Mouse (Mus musculus): ENCODE measurements around the gene Sf3a3.
A peak's percentile ranks its signal among the peaks of the same experiment; 100 is the strongest.
"Not testable (repeated sequence)": the region's sequence is repeated elsewhere in the genome, so short reads cannot be mapped to it uniquely, and the experiment has no call there.

Gene Sf3a3

DNA sequence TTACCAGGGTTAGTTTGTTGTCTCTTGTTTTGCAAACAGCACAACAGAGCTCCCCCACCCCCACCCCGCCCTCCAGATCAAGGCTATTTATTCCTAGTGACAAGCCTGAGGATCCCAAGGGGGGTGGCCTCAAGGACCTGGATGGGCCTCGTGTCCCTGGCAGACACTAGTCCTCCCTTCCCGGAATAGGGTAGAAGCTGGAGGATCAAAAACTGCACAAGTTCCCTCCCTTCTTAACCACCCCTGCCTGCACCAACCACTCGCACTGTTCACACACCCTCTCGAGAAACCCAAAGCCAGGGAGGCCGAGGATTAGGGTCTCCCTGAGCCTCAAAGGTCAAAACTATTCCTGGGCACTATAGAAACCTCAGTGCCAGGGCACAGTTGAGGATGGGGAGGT lies 14.8 kb upstream of the Sf3a3 start:
- DNase-seq (ENCODE audit: low read depth, low spot score): no peak

DNA sequence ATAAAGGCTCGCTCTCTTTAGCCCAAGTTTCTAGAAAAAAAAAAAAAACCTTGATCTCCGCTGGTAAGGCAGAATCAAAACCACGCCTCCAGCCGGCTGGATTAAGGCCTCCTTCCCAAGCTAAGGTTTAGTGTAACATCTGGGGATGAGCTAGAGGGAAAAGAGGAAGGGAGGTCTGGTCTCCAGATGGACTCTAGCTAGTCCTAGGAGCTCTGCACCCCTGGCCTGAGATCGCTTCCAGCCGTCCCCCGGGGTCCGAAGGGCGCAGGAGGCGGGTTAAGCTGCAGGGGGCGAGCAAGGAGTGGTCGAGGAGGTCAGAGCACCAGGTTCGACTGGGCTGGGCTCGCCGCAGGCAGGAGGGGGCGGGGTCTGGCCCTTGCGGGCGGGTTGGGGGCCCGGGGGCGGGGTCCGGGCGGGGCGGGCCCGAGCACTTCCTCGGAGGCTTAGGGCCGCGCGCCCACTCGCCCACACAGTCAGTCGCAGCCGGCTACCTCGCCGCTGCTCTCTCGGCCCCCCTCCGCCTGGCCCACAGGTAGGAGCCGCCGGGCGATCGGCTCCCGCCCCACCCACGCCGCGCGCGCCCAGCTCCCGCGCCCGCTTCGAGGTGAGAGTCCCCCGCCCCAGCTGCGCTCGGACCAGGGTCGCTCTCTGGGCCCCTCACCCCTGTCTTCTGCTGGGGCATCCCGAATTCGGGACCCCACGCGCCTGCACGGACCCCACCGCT lies 14.2 kb upstream of the Sf3a3 start, which contains the start of gene Fhl3:
Fhl3 (plus strand) TSS at position 454 of the 724 bp plus-strand sequence.
- no peak for DNase-seq (ENCODE audit: low read depth, low spot score)

DNA sequence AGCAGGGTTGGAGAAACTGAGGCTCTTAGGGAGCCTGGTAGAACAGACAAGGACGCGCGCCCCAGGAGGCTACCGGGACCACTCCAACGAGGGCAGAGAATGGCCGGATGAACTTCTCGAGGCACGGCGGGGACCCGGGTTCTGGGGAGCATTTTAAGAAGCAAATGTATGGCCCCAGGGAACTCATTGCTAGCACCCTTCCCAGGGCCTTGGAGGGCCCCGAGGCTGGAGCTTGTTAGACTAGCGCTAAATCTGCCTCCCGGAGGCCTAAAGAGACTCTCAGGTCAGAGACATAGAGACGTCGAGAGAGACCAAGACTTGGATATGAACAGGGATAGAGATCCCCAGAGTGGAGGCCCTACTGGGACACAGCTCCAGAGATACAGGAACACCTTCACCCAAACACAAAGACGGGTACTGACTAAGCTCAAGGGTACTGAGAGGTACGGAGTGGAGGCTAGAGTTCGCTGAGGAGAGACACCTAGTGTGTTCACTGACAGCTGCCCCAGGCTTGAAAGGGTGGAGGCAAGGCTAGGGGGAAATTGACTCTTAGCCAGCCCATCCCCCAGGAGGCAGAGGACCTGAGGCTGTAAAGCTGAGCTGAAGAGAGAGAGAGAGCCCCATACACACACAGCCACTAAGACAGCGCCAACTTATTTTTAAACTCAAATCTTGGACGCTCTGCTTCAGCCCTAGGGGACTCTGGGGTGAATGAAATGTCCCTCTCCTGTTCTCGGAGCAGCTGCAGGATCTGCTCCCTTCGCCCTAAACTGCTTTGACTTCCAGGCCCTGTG lies 13.3 kb upstream of the Sf3a3 start:
- DNase-seq (ENCODE audit: low read depth, low spot score): no peak

DNA sequence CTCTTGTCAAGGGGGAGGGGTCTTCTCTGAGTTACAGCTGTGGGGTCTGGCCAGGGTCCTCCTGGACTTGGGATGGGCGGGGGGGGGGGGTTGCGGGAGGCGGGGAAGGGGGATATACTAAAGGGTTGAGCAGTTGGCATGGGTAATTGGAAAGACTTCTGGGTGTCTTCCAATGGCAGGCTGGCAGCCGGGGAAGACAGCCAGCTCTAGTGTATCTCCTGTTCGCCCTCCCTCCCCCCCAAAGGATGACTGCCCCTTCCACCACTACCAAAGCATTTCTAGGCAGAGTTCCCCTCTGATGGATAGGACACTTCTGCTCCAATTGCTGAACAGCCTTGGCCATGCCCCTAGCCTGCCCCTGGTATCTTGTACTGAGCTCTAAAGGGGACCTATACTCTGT lies 12.7 kb upstream of the Sf3a3 start:
- no peak for DNase-seq (ENCODE audit: low read depth, low spot score)

DNA sequence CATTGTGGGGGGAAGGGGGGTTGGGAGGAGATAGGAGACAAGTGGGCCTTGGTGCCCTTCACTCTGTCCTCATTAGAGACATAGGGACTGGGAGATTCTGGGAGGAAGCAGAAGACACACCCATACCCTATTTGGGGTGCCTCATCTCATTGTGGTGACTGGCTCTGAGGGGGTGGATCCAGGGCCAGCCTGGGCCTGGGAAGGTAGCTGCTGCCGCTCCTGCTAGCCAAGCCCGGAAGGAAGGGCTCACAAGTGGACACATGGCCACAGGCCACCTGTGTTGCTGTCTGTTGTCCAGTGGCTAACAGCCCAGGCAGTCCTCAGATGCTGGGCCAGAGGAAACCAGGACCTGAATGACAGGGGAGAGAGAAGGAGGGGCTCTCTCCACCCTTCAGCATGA lies 11.2 kb upstream of the Sf3a3 start:
- no peak for DNase-seq (ENCODE audit: low read depth, low spot score)

DNA sequence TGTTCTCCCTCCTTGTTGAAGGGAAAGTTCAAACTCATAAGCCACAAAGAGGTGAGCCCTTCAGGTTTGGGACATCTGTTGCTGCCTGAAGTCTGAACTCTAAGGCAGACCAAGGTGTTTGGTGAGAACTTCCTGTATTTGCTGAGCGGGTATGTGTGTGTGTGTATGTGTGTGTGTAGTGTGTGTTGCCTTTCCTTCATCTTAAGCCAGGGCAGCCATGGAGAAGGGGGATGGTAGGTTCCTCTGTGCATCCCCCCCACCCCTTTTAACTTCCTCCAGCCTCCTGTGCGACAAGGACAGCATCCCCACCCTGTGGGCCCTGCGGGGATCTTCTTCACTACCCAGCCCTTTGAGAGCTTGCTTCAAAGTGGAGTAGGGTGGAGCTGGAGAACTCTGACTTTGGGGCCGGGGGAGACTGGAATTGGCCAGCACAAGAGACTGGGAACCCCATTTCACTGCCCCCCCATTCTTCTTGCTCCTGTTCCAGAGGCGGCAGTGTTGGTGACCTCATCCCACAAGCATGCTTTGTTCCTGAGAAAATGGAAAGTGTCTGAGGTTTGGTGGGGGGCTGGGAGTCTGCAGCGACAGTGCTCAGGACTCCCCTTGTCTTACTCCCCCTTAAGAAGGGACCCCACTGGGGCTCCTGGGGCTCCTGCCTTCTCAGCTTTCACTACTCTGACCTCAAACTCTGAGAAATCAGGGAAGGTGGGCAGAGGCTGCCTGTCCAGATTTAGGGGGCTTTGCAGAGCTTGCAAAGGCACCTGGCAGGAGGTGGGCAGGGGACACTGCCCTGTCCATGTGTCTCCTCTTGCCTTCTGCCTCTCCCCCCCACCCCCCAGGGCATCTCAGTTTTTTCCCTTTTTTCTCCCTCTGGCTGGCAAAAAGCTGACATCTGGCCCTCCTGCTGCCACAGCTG lies 10.4 kb upstream of the Sf3a3 start:
- no peak for DNase-seq (ENCODE audit: low read depth, low spot score)

DNA sequence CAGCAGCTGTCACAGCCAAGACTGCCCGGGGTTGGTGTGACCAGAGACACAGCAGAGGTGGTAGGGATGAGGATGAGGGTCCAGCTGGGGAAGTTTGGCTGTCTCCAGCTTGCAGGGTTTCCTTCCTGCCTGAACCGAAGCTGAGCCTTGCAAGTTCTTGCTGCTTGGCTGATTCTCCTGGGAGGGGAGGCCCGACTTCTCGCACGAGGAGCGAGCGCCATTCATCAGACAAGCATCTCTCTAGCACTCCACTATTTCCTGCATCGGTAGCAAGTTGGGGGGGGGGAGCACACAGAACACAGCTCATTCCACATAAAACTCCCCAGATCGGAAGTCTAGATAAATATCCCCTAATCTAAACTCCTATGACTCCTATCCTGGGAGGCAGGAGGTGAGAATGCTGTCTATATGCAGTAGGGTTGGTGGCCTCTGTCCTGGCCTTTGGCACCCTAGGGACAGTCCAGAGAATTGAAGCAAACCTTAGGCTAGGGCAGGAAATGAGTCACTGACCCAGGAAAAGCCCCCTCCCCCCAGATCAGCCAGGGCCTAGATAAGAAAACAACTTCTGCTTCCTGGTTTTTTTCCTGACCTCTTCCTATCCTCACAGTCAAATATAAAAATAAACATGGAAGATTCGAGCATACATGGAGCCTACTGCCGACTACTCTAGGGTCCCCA lies 9.6 kb upstream of the Sf3a3 start:
- DNase-seq (ENCODE audit: low read depth, low spot score): no peak

DNA sequence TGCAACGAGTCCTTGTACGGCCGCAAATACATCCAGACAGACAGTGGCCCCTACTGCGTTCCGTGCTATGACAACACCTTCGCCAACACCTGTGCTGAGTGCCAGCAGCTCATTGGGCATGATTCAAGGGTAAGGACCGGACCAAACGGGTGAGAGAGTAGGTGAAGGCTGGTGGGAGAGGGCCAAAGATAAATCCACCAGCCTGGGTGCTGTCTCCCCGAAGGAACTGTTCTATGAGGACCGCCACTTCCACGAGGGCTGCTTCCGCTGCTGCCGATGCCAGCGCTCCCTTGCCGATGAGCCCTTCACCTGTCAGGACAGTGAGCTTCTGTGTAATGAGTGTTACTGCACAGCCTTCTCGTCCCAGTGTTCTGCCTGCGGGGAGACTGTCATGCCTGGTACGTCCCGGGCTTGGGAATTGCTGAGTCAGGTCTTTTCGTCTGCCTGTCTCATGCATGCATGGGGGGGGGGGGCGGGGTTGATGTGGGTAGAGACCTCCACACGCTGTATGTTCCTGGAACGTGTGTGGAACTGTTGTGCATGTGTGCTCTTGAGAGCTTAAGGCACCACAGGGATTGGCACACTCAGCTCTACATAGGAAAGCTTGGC lies 8.8 kb upstream of the Sf3a3 start:
- DNase-seq (ENCODE audit: low read depth, low spot score): no peak

DNA sequence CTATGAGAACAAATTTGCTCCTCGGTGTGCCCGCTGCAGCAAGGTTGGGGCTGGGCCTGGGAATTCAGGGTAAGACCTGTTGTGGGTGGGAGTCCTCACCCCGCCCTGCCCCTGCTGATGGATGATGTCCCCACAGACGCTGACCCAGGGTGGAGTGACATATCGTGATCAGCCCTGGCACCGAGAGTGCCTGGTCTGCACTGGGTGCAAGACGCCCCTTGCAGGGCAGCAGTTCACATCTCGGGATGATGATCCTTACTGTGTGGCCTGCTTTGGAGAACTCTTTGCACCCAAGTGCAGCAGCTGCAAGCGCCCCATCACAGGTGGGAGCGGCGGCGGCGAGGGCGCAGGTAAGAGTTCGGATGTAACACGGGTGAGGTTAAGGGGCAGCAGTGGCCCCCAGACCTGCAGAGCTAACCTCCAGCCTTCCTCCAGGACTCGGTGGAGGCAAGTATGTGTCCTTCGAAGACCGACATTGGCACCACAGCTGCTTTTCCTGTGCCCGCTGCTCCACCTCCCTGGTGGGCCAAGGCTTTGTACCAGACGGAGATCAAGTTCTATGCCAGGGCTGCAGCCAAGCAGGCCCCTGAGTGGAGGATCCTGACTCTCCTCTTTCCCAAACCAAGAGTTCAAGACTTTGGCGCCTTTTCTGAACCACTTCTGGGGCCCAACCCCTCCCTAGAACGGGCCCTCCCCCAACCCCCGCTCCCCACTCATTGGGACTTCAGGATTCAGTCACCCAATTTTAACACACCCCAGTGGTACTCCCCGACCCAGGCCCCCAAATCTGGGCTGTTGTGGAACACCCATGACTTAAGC lies 7.0 kb upstream of the Sf3a3 start:
- DNase-seq (ENCODE audit: low read depth, low spot score): not testable (repeated sequence)

DNA sequence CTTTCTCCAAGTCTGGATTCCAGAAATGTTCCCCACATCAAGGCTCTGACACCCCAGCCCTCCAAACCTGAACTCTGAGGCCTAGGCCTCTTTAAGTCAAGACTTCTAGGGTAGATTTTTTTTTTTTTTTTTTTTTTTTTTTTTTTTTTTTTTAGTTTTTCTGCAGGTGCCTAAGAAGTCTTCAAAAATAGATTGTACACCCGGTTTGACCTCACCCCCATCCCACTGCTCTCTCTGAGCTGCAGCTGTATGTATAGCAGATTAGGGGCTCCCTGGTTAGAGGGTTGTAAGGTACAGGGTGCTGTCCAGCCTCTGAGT lies 6.4 kb upstream of the Sf3a3 start:
- not testable (repeated sequence) for DNase-seq (ENCODE audit: low read depth, low spot score)

DNA sequence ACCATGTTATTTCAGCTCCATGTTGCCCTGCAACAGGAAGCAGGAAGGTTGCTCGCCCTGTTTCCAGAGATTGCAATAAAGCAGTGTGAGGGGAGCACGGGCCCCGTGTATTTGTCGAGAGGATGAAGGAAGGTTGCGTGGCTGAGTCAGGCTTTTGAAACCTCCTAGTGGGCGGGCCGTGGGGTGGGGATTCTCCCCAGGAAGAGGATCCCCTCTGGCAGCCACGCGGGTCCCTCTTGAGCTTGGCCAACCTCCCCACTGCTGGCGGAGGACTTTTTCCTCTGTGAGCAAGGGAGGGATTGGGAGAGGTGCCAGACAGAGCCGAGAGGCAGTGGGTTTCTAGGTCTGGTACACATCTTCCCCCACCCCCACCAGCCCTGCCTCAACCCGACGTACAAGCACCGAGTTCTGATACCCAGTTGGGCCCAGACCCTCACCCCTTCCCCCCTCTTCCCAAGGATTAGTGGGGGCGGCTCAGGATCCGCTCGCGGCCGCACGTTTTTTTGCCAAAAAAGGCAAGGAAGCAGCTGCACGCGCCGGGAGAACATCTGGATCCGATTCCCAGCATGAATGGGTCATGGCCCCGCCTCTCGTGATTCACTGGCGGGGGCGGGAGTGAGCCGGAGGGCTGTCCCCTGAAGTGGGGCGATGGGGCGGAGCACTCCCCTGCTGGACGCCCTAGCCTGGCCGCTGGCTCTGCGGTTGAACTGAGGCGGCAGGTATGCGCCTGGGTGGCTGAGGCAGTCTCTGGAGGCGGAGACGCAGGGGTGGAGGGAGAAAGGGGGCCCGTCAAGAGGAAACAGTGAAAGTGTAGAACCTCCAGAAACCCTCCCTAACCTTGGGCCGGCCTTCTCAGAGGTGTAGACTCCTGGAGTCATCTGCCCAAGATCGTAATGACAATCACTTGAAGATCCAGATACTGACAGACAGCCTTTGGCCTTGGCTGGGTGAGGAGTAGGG lies 5.8 kb upstream of the Sf3a3 start:
- peak; percentile 77 for DNase-seq (ENCODE audit: low read depth, low spot score)

DNA sequence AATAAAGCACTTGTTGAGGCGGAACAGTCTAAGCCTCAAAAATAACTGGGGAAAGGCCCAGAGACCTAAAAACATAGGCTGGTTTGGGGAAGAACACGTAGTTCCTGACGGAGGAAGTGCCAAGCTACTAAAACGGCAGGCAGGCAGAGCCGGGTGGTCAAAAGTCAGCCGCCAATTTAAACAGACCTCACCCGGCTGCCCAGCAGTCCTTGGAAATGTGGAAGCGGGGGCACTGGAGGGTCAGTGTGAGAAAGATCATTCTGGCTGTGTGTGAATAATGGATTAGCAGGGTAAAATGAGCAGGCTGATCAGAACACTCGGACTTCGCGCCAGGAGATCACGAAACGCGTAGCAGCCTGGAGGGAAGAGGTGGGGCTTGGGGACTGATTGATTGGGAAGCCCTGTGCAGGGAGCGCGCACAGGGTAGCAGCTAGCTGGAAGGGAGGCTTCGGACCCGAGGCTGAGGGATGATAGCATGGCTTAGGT lies 4.6 kb upstream of the Sf3a3 start:
- DNase-seq (ENCODE audit: low read depth, low spot score): peak; percentile 22

DNA sequence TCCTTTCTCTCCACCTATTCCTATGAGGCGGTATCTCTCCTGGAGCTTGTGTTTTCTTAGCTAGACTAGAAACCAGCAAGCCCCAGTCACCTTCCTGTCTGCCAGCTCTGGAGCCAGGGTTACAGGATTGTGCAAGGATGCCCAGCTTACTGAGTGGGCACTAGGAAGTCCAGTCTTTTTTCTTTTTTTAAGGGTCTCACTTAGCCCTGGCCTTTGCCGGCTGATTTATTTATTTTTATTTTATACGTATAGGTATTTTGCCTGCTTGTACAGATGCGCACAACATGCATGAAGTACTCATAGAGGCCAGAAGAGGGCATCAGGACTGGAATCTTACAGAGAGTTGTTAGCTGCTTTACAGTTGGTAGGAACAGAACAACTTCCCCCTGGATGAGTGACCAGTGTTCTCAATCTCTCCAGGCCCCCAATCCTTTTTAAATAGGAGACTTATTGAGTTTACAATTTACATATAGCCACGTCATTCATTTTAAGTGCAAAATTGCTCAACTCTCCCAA lies 3.7 kb upstream of the Sf3a3 start:
- peak; percentile 73 for DNase-seq (ENCODE audit: low read depth, low spot score)

DNA sequence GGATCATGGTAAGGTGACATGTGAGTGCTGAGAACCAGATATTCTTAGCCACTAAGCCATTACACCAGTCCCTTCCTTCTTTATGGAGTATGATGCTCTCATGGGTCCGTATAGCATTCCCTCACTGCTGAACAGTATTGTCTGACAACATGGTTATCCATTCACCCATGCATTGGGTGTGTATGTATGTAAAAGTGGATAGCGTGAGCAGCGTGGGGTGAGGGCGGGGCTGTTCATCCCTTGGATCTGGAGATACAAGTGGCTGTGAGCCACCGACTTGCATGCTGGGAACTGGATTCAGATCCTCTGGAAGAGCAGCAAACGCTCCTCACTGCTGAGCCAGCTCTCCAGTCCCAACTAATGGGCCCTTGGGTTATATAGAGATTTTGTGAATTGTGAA lies 2.0 kb upstream of the Sf3a3 start:
- no peak for DNase-seq (ENCODE audit: low read depth, low spot score)

DNA sequence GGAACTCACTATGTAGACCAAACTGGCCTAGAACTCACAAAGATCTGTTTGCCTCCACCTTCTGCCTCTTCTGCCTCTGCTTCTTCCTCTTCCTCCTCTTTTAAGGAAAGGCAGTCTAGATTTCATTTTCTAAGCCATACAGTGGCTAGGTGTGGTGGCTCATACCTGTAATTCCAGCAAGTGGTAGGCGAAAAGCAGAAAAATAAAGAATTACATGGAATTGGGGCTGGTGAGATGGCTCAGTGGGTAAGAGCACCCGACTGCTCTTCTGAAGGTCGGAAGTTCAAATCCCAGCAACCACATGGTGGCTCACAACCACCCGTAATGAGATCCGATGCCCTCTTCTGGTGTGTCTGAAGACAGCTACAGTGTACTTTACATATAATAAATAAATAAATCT lies 726 bp upstream of the Sf3a3 start:
- DNase-seq (ENCODE audit: low read depth, low spot score): not testable (repeated sequence)

DNA sequence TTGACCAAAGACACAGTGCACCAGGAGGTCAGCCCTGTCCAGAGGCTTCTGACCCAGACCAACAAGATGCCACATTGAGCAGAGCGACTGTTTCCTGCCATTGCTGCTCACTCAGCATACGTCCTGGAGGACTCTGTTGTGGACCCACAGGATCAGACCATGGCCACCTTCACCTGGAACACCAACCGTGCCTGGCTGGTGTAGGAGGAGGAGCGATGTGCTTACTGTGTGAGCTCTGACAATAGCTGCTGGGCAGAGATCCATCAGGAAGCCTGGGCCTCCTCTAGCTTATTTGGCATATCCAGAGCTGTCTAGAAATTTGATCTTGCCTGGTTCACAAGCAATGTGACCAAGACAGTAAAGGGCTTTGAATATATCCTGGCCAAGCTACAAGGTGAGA lies 4.5 kb downstream of the Sf3a3 start:
- DNase-seq (ENCODE audit: low read depth, low spot score): no peak

DNA sequence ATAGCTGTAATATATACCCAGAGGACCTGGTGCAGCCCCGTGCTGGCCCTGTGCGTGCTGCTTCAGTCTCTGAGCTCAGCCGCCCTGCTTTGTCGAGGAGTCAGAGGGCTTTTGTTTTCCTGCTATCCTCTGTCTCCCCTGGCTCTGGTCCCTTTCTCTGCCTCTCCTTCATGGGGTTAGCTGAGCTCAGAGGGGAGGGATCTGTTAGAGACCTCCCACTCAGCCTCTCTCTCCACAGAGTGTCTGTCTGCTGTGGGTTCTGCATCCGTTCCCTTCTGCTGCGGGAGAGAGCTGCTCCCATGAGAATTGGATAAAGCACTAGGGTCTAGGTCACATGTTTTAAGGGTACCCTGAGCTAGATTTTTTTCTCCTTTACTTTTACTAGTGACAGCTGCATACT lies 11.5 kb downstream of the Sf3a3 start:
- peak; percentile 22 for DNase-seq (ENCODE audit: low read depth, low spot score)

DNA sequence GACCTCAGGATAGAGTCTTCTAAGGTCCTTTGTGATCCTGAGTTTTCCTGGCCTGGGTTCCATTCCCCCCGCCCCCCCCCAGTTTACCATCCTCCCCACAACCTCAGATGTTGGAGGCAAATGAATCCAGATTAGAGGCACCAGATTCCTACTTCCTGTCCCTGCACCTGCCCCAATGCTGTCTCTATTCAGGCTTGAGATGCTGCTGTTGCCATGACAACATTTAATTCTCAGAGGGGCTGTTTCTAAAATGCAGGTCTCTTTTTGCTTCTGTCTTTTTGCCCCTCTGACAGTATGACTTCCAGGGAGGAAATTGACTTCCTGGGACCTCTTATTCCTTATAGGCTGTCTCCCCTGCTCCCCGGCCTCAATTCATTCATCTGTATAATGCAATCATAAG lies 22.4 kb downstream of the Sf3a3 start:
- peak; percentile 50 for DNase-seq (ENCODE audit: low read depth, low spot score)

DNA sequence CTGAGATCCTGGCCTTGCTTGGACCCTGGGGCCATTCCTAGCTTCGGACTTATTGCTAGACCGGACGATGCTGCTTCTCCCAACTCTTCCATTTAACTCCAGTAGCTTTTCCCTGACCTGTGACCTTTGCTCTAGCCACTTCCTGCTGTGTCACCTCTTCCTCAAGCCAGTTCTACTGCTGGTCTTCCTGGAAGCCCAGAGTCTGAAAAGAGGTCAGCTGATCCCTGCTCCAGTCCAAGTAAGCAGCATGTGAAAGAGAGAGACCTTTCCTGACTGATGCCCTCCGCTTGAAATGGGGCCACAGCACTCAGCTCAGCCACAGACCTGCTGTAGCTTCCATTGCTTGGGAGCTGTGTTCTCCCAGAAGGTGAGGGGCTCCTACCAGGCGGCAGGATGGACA lies 22.9 kb downstream of the Sf3a3 start:
- DNase-seq (ENCODE audit: low read depth, low spot score): no peak

Data from brain, adult 2 months (tissue).